Mouse (Mus musculus) kidney, adult 2 months (tissue): ENCODE measurements around the gene Ccnt1.

Experiments
- CTCF ChIP-seq: fragments of 200-500 bp; conservative IDR thresholded peaks from 2 replicates; pipeline ENCODE4 v1.5.1; 2011; ENCODE audit warnings: low read depth, mild to moderate bottlenecking, control low read depth, low read length, moderate library complexity, mixed read lengths; ENCODE audit not compliant: insufficient read depth, insufficient read length
- POLR2A ChIP-seq: fragments of 200-500 bp; IDR thresholded peaks from one replicate; pipeline ENCODE4 v1.6.1; 2011; ENCODE audit warnings: low read depth, low read length, control low read depth

DNA sequence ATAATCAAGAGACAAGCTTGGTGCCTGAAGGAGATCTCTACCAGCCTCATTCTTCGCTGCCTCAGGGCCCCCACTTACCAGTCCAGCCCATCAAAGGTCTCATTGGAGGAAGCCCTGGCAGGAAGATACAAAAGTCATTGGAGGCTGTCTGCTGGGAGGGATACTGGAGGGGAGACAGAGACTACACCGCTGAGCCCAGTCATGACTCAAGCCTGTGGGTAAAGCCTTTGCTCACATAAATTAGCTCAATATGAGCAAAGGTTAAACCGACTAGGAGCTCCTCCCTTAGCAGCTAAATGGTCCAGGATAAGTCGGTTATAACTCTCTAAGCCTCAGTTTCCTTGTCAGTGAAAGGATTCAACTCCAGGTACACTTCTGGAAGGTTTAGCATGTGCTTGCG lies 24.3 kb upstream of the Ccnt1 start:
- TF ChIP-seq CTCF (no peak), POLR2A (no peak)
